Mouse (Mus musculus) hindlimb bud, embryonic 11.5 days (tissue): ENCODE data around the gene Arhgap27.
A peak's percentile ranks its signal among the peaks of the same experiment; 100 is the strongest.

ENCODE experiments used
- DNase-seq: peaks from one replicate; pipeline ENCODE4 v3.0.0-alpha.2; 2012; ENCODE audit warnings: low read depth, low spot score; ENCODE audit errors: extremely low spot score

The Arhgap27 gene

DNA sequence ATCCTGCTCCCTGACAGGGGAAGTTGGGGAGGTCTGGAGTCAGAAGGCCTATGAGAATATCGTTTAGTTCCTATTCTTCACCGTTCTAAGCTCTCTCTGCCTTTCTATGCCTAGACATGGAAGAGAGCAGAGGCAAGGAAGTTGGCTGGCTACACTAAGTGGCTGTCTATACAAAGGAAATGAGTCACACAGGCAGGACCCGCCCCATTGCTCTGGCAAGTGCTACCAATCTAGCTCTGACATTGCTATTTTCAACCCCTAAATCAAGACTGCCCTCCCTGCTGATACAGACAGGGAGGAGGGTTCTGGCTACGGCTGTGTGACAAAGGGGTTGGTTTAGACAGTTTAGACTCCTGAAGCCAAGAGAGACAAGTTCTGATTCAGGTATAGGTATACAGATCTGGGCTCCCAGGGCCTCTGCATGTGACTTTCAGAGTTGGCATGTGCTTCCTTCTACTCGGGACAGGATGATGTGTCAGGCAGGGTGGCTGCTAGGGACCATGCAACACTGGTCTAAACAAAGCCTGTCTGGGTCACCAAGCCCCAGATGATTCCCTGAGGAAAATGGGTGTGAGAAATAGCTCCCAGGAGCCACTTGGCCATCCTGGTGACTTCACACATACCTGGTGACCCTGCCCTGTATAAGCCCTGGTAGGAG lies 18.6 kb upstream of the Arhgap27 start:
- DNase-seq: no peak

GRCm38 (mm10) chr11:103381505-103381904 lies 18.0 kb upstream of the Arhgap27 start:
- DNase-seq: no peak

GRCm38 (mm10) chr11:103380460-103380859 lies 17.0 kb upstream of the Arhgap27 start:
- no peak for DNase-seq

- no peak for DNase-seq
These were observed 14.8 kb upstream of the Arhgap27 start for GRCm38 (mm10) chr11:103378341-103378740.

GRCm38 (mm10) chr11:103375772-103376171 lies 12.3 kb upstream of the Arhgap27 start:
- DNase-seq: no peak

- no peak for DNase-seq
These were observed 11.8 kb upstream of the Arhgap27 start for GRCm38 (mm10) chr11:103375258-103375657.

- no peak for DNase-seq
These were observed 10.4 kb upstream of the Arhgap27 start for GRCm38 (mm10) chr11:103373922-103374321.

DNA sequence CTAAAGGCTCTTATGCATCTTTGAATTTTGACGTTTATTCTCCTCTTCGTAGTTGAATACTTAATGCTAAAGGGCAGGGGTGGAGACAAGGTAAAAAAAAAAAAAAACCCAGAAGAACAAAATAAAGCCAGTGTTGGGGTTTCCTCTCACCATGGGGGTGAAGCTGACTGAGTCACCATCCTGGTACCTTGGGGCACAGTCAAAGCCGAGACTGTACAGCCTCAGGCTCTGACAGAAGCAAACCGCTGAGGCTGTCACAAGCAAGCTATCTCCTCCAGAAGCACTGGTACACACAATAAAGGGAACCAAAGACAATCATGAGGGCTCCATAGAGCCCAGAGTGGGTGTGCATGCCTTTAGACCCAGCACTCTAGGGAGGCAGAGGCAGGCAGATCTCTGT lies 9.1 kb upstream of the Arhgap27 start:
- no peak for DNase-seq

- no peak for DNase-seq
These were observed 8.6 kb upstream of the Arhgap27 start for GRCm38 (mm10) chr11:103372068-103372467.

GRCm38 (mm10) chr11:103371222-103371539 lies 7.7 kb upstream of the Arhgap27 start:
- DNase-seq: no peak

- no peak for DNase-seq
These were observed 7.1 kb upstream of the Arhgap27 start for GRCm38 (mm10) chr11:103370397-103371221.

GRCm38 (mm10) chr11:103365530-103365929 lies 2.0 kb upstream of the Arhgap27 start:
- DNase-seq: no peak

DNA sequence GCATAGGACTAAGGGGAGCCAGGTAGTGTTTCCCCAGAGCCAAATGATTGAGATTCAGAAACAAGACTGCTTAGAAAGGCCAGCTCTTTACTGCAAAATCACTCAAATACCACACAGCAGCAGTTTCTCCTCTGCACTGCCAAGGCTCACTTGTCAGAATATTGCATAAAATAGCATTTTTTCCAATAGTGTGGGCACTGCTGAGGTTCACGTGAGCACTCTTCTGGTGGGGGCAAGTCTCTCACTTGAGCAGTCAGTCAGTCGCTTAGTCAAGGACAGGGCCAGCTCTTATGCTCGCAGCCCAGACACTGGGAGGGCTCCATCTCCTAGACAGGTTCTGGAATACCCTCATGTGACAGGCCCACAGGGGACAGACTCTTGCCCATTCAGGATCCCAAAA lies 1.5 kb upstream of the Arhgap27 start:
- no peak for DNase-seq

DNA sequence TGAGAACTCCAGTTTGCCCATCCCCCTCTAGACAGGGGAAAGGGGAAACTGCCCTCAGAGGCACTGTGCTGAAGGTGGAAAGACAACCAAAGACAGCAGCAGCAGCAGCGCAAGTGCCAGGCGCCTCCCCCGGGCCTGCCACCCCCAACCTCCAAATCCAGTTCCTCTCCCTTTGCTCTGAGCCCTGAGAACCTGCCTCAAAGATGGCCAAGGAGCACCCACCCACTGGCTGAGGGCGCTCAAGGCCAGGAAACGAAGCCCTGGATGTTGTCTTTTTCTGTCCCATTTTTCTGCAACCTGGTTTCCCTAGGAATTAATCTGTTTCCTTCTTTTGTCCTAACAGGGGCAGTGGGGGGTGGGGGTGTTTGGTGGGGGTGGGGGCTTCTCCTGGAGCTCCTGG lies 843 bp upstream of the Arhgap27 start:
- no peak for DNase-seq

DNA sequence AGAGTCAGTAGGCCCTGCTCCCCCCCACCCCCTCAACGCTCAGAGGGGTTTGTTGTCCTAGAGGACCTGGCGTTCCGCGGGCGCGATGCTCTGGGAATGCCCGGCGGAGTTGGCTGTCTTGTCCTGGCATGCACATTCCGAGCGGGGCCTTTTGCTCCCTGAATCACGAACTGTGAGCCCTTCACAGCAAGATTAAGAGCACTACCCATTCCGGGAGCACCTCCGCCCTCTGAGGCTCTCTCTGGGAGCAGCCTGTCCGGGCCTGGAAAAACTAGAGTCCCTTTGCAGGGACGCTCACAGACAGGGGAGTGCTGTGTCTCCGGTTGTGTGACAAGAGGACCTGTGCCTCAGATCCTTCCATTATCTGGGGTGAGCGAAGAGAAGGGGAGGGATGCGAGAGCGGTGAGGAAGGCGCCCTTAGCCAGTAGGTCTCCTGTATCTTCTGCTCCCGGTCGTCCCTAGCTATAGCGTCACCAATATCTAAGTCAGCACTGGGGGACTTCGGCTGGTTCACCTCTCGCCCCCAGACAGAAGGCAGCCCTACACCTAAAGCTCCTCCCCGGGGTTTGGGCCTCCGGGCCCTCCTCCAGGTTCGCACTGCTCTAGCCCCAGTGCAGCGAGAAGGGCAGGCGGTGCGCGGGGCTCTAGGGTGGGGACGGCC lies 841 bp downstream of the Arhgap27 start:
- no peak for DNase-seq

DNA sequence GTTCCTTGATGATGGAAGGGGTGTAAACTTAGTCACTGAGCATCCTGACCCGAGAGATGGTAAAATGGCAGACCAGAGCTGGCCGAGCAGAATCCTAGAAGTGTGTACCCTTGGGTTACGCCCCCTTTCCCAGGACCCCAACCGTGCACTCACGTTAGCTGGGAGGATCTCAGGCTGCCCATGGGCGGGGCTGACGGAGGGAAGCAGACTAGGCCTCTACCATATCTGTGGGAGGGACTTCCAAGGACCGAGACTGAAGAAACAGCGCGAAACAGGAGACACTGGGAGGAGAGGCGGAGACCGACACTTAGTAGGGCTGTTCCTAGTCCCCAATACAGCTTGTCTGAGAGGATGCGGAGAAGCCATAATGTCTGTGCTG lies 1.4 kb downstream of the Arhgap27 start:
- DNase-seq: no peak

DNA sequence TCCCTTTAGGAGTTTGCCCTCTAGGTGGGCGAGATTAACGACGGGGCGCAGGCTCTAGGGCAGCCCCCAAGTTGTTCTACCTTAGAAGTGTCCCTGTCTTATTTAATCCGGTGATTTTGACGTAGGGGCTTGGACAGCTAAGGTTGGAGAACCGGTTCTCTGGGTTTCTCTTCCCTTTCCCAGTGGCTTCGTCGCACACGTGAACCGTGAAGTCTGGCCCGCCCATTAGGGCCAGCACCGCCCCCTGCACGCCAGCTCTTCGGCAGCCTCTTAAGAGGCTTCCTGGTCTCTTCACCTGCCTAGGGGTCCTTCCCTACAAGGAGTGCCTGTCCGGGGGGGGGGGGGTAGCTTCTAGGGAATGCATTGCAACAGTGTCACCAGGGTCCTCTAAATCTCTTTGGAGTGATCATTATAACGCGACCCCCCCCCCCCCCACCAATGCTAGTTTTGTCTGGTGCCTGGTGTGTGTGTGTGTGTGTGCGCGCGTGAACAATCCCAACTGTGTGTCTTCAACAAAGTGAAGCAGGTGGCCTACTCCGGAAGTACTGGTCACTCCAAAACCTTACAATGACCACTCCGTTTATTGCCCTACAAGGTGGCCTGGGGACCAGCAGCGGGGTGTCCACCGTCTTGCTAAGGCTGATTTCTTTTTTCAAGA lies 2.0 kb downstream of the Arhgap27 start:
- DNase-seq: no peak

- DNase-seq: no peak
These were observed 2.8 kb downstream of the Arhgap27 start for GRCm38 (mm10) chr11:103360661-103361081.

- no peak for DNase-seq
These were observed 3.5 kb downstream of the Arhgap27 start for GRCm38 (mm10) chr11:103359841-103360641.

DNA sequence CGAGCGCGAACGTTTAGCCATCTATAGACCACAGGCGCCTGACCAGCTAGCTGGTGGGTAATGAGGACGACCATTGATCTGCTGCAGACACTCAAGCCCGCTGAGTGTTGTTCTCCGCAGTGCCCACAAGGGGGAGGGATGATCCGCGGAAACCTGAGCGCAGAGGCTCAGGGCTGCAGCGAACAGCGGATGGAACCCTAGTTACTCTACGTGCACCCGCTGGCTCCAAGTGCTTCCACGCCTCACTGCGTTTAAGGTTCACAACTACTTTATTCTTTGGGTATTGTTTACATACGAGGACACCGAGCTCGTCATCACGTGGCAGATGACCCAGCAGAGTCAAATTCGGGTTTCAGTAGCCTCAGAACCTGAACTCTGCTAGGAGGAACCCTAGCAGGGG lies 4.4 kb downstream of the Arhgap27 start:
- DNase-seq: peak; percentile 69

GRCm38 (mm10) chr11:103358316-103358715 lies 5.2 kb downstream of the Arhgap27 start:
- DNase-seq: no peak
